Mouse (Mus musculus) thymus, adult 2 months (tissue): Measurements from ENCODE around the gene Krtap13-1. TPM values are rescaled to one million over a fixed set of nuclear protein-coding genes. Genes with fewer than 3 reads are reported as not detected.

Source experiments
- DNase-seq: peaks from one replicate; pipeline ENCODE4 v3.0.0; 2021
- H3K27ac ChIP-seq: fragments of 200-500 bp; 2 replicates; pipeline ENCODE4 v1.5.1; 2012; ENCODE audit warnings: low read length, control low read depth; ENCODE audit not compliant: control insufficient read depth, insufficient read depth
- H3K27me3 ChIP-seq: fragments of 200-500 bp; 2 replicates; pipeline ENCODE4 v1.6.1; 2012; ENCODE audit warnings: mild to moderate bottlenecking, low read length, moderate library complexity, mixed read lengths; ENCODE audit not compliant: control insufficient read depth, insufficient read depth
- H3K36me3 ChIP-seq: fragments of 200-500 bp; 2 replicates; pipeline ENCODE4 v1.6.1; 2012; ENCODE audit warnings: mild to moderate bottlenecking, low read length, moderate library complexity; ENCODE audit not compliant: control insufficient read depth, insufficient read depth
- H3K4me1 ChIP-seq: fragments of 200-500 bp; replicated peaks from 2 replicates; pipeline ENCODE4 v1.6.1; 2012; ENCODE audit warnings: low read length; ENCODE audit not compliant: control insufficient read depth, insufficient read depth
- H3K4me3 ChIP-seq: fragments of 200-500 bp; 2 replicates; pipeline ENCODE4 v1.5.1; 2012; ENCODE audit warnings: mild to moderate bottlenecking, low read length, control low read depth, moderate library complexity; ENCODE audit not compliant: control insufficient read depth, insufficient read depth
- CTCF ChIP-seq: fragments of 200-500 bp; IDR thresholded peaks from 2 replicates; pipeline ENCODE4 v1.5.1; 2012; ENCODE audit warnings: mild to moderate bottlenecking, control low read depth, low read length, moderate library complexity, borderline replicate concordance; ENCODE audit not compliant: control insufficient read depth, poor library complexity, insufficient read depth; ENCODE audit errors: extremely low read depth
- POLR2A ChIP-seq: fragments of 200-500 bp; IDR thresholded peaks from 2 replicates; pipeline ENCODE4 v1.6.1; 2012; ENCODE audit warnings: mild to moderate bottlenecking, low read length, control low read depth, moderate library complexity; ENCODE audit not compliant: control insufficient read depth, poor library complexity, insufficient read depth; ENCODE audit errors: extremely low read depth
- WGBS: fragments of 180-500 bp; shearing (Covaris S2); methylation state at CpG from one replicate; pipeline ENCODE4 v1.1.7; 2018; 5-methylcytosine and 5-hydroxymethylcytosine counted together
- polyA plus RNA-seq: library from polyadenylated mRNA; depleted of rRNA; stranded (reverse); fragments of >200 nt; gene quantifications from 2 replicates; pipeline ENCODE4 v1.2.3, GENCODE M21; 2012; rRNA removed

Gene Krtap13-1
- polyA plus RNA-seq, 1 experiment: not detected

DNA sequence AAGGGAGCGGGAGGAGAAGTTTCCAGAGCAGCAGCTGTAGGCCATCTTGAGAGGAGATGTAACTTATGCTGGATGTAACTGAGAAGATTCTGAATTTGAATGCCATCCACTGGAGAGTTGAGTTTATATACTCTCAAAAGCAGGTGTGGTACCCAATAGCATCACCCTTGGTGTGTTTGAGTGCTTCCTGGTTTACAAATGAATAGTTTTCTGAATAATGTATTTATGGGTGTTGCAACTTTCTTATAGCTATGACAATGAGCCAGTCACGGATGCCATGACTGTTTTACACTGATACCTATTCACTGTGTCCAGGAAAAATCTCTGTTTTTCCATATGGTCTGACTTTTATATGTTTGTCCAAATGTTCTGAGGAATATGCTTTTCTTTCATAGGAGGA, 45.4 kb downstream of the Krtap13-1 start, which contains the start of gene 2310057N15Rik:
2310057N15Rik (minus strand) TSS at position 101 of the 400 bp plus-strand sequence.
- no peak within 1 kb of the TSS for H3K27ac ChIP-seq
- no peaks in the 10 kb centered on the region for H3K27me3 ChIP-seq
- no peaks in the 10 kb centered on the region for H3K4me1 ChIP-seq
- 89% methylated on average over 2 of the region's 2 CpGs for WGBS
- H3K36me3 ChIP-seq: no peaks in the 10 kb centered on the region
- TF ChIP-seq POLR2A: no peak
- no peak for DNase-seq
- H3K4me3 ChIP-seq: no peak within 1 kb of the TSS

DNA sequence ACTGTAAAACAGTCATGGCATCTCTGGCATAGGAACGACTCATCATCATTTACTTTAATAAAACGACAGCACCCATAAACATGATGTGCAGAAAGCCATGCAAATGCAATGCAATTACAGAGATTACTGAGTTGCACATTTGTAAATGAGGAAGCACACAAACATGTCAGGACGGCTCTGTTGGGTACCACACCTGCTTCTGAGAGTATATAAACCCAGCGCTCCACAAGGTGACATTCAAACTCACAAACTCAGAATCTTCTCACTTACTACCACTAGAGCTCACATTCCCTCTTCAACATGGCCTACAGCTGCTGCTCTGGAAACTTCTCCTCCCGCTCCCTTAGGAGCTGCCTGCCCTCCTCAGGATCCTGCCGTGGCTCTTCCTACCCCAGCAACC, 48.9 kb downstream of the Krtap13-1 start, which contains the start of gene Gm5965:
Gm5965 (plus strand) TSS at position 301 of the 400 bp plus-strand sequence.
- Histone ChIP-seq H3K36me3 (no peaks in the 10 kb centered on the region), H3K27me3 (no peaks in the 10 kb centered on the region), H3K4me3 (no peak within 1 kb of the TSS), H3K4me1 (no peaks in the 10 kb centered on the region), H3K27ac (no peak within 1 kb of the TSS)
- DNase-seq: no peak
- WGBS: 94% methylated on average over 6 of the region's 6 CpGs
- no peak for TF ChIP-seq POLR2A
- TF ChIP-seq CTCF: no peak

Other genes starting within 250 kb of the Krtap13-1 start
- not detected in 2 replicates for gene Cldn17, start 221.9 kb upstream of the Krtap13-1 start, polyA plus RNA-seq
- gene Cldn8, start 165.7 kb upstream of the Krtap13-1 start, polyA plus RNA-seq: 0.19 TPM in 1 of 2 replicates, not detected in the other
- gene Krtap24-1, start 116.6 kb upstream of the Krtap13-1 start, polyA plus RNA-seq: not detected in 2 replicates
- gene 2310079G19Rik, start 101.2 kb upstream of the Krtap13-1 start, polyA plus RNA-seq: 0.31 TPM in 1 of 2 replicates, not detected in the other
- gene Krtap26-1, start 81.1 kb upstream of the Krtap13-1 start, polyA plus RNA-seq: not detected in 2 replicates
- not detected in 2 replicates for gene Krtap27-1, start 57.2 kb upstream of the Krtap13-1 start, polyA plus RNA-seq
- not detected in 2 replicates for gene 2310061N02Rik, start 20.9 kb upstream of the Krtap13-1 start, polyA plus RNA-seq
- gene Krtap13, start 22.8 kb downstream of the Krtap13-1 start, polyA plus RNA-seq: not detected in 2 replicates
- gene 2310034C09Rik, start 30.0 kb downstream of the Krtap13-1 start, polyA plus RNA-seq: not detected in 2 replicates
- not detected in 2 replicates for gene 2310057N15Rik, start 45.3 kb downstream of the Krtap13-1 start, polyA plus RNA-seq
- not detected in 2 replicates for gene Gm5965, start 49.0 kb downstream of the Krtap13-1 start, polyA plus RNA-seq
- gene Gm20741, start 83.4 kb downstream of the Krtap13-1 start, polyA plus RNA-seq: not detected in 2 replicates
- not detected in 2 replicates for gene Krtap15, start 91.4 kb downstream of the Krtap13-1 start, polyA plus RNA-seq
- not detected in 2 replicates for gene Krtap14, start 97.3 kb downstream of the Krtap13-1 start, polyA plus RNA-seq
- gene Krtap19-1, start 140.5 kb downstream of the Krtap13-1 start, polyA plus RNA-seq: not detected in 2 replicates
- gene Krtap19-2, start 145.4 kb downstream of the Krtap13-1 start, polyA plus RNA-seq: not detected in 2 replicates
- gene Krtap19-3, start 149.2 kb downstream of the Krtap13-1 start, polyA plus RNA-seq: not detected in 2 replicates
- not detected in 2 replicates for gene Krtap19-4, start 156.2 kb downstream of the Krtap13-1 start, polyA plus RNA-seq
- not detected in 2 replicates for gene Krtap19-5, start 167.6 kb downstream of the Krtap13-1 start, polyA plus RNA-seq
- not detected in 2 replicates for gene Krtap19-9b, start 203.4 kb downstream of the Krtap13-1 start, polyA plus RNA-seq
- not detected in 2 replicates for gene Krtap16-3, start 234.0 kb downstream of the Krtap13-1 start, polyA plus RNA-seq